Comparison of ENCODE assay signal across 15 mouse cellular contexts in genomic region chr1:126470883-126471282, GRCm38 (mm10).
A peak's percentile ranks its signal among the peaks of the same experiment; 100 is the strongest.
DNase-seq lines count a peak whose midpoint lies in the region; ATAC-seq and TF ChIP-seq lines count a peak whose summit lies in the region.
"Had no signal": no experiment of that assay in that cellular context is flagged by ENCODE, and none has a peak within 500 bp of the region (broad histone marks: within the 10 kb centered on the region; RNA-seq: fewer than 3 reads in every experiment).

No protein-coding gene starts in this region.

- WGBS in heart, embryonic 15.5 days: 58% methylated on average over 2 of the region's 2 CpGs
- WGBS in kidney, postnatal 0 days: 46% methylated on average over 2 of the region's 2 CpGs
- 41% methylated on average over 2 of the region's 2 CpGs for WGBS in intestine, embryonic 16.5 days

- H3K36me3 ChIP-seq in heart, embryonic 15.5 days: no peaks in the 10 kb centered on the region
- no peaks in the 10 kb centered on the region for H3K36me3 ChIP-seq in kidney, postnatal 0 days (ENCODE audit: insufficient read depth, low read length)
- H3K36me3 ChIP-seq in intestine, embryonic 16.5 days (ENCODE audit: control insufficient read depth, insufficient read depth, low read length): no peaks in the 10 kb centered on the region
- H3K36me3 ChIP-seq: embryonic facial prominence, embryonic 12.5 days; heart, embryonic 10.5 days; limb, embryonic 12.5 days had no signal

- H3K9me3 ChIP-seq in heart, embryonic 15.5 days (replicated peaks): no peaks in the 10 kb centered on the region
- no peaks in the 10 kb centered on the region for H3K9me3 ChIP-seq in kidney, postnatal 0 days (replicated peaks; ENCODE audit: low read length)
- H3K9me3 ChIP-seq in intestine, embryonic 16.5 days (ENCODE audit: control insufficient read depth, low read length): no peaks in the 10 kb centered on the region
- H3K9me3 ChIP-seq: embryonic facial prominence, embryonic 12.5 days; heart, embryonic 10.5 days; limb, embryonic 12.5 days had no signal

- no peak overlapping the region for H3K4me2 ChIP-seq in heart, embryonic 15.5 days
- no peak overlapping the region for H3K4me2 ChIP-seq in kidney, postnatal 0 days (ENCODE audit: low read length)
- H3K4me2 ChIP-seq in intestine, embryonic 16.5 days (ENCODE audit: low read depth, low read length): no peak overlapping the region
- H3K4me2 ChIP-seq: embryonic facial prominence, embryonic 12.5 days; limb, embryonic 12.5 days had no signal

- DNase-seq in heart, postnatal 25 days (ENCODE audit: low spot score): no peak
- peak; percentile 58 for DNase-seq in kidney, postnatal 0 days (ENCODE audit: low spot score)
- DNase-seq in kidney, adult 11 months: no peak
- DNase-seq in lung, postnatal 10 days: peak; percentile 13
- DNase-seq in lung, postnatal 36 days: no peak
- no peak for DNase-seq in left cerebral cortex, adult 11 months (ENCODE audit: low spot score)
- DNase-seq: heart, postnatal 4 days; kidney, adult 18-20 months; thymus, adult 2 months had no signal

- H3K27ac ChIP-seq in heart, embryonic 15.5 days: 0 out of 2 replicates have a peak overlapping the region, but pooled peaks have one; percentile 20
- peak overlapping the region; percentile 50; the same call in 1 of the 2 replicates for H3K27ac ChIP-seq in kidney, postnatal 0 days
- peak overlapping the region; percentile 58; the same call in 1 of the 2 replicates for H3K27ac ChIP-seq in intestine, embryonic 16.5 days (ENCODE audit: low read length)
- H3K27ac ChIP-seq: embryonic facial prominence, embryonic 12.5 days; heart, embryonic 10.5 days; limb, embryonic 12.5 days had no signal

- no peaks in the 10 kb centered on the region; the same call in 1 of the 2 replicates for H3K4me1 ChIP-seq in heart, embryonic 15.5 days (replicated peaks)
- H3K4me1 ChIP-seq in kidney, postnatal 0 days (replicated peaks; ENCODE audit: insufficient read depth, low read length): no peaks in the 10 kb centered on the region
- H3K4me1 ChIP-seq in intestine, embryonic 16.5 days (ENCODE audit: control insufficient read depth, insufficient read depth, low read length): no peaks in the 10 kb centered on the region
- H3K4me1 ChIP-seq: embryonic facial prominence, embryonic 12.5 days; limb, embryonic 12.5 days had no signal

- no peak for ATAC-seq in heart, embryonic 15.5 days (replicated peaks; ENCODE audit: insufficient number of reproducible peaks, insufficient read depth, low FRiP score, low read depth)
- ATAC-seq in kidney, postnatal 0 days (replicated peaks; ENCODE audit: low FRiP score, low read depth): no peak
- ATAC-seq in intestine, embryonic 16.5 days: peak; percentile 52

- intact Hi-C loops in heart, postnatal 25 days (cut with DNase I): no loop called here

- H3K4me3 ChIP-seq in heart, embryonic 15.5 days: no peak overlapping the region
- H3K4me3 ChIP-seq in kidney, postnatal 0 days (replicated peaks; ENCODE audit: low read depth, low read length): no peak overlapping the region
- no peak overlapping the region for H3K4me3 ChIP-seq in intestine, embryonic 16.5 days (ENCODE audit: low read length)
- H3K4me3 ChIP-seq: embryonic facial prominence, embryonic 12.5 days; heart, embryonic 10.5 days; limb, embryonic 12.5 days had no signal

- no peaks in the 10 kb centered on the region for H3K27me3 ChIP-seq in heart, embryonic 15.5 days
- H3K27me3 ChIP-seq in kidney, postnatal 0 days (ENCODE audit: insufficient read depth, low read length): no peaks in the 10 kb centered on the region
- no peaks in the 10 kb centered on the region for H3K27me3 ChIP-seq in intestine, embryonic 16.5 days (replicated peaks; ENCODE audit: control insufficient read depth, insufficient read depth, low read length)
- H3K27me3 ChIP-seq: CH12.LX; embryonic facial prominence, embryonic 12.5 days; limb, embryonic 12.5 days had no signal

- no peak for TF ChIP-seq CTCF in kidney, postnatal 0 days (IDR thresholded peaks at IDR 0.05; ENCODE audit: low read depth)

- H3K9ac ChIP-seq in heart, embryonic 15.5 days: no peak overlapping the region
- H3K9ac ChIP-seq in kidney, postnatal 0 days (ENCODE audit: low read depth, low read length): no peak overlapping the region
- H3K9ac ChIP-seq in intestine, embryonic 16.5 days (ENCODE audit: low read depth, low read length): no peak overlapping the region
- H3K9ac ChIP-seq: embryonic facial prominence, embryonic 12.5 days; limb, embryonic 12.5 days had no signal

Comparison
In these comparisons a context has a peak if more than half of its experiments do, and no peak if none do; other contexts are left out.
1. DNase-seq: peak in kidney, postnatal 0 days (single experiment) and lung, postnatal 10 days (single experiment); none in heart, postnatal 25 days (single experiment), kidney, adult 11 months (single experiment), lung, postnatal 36 days (single experiment) and left cerebral cortex, adult 11 months (single experiment).
2. Peak in every context shown above with its lines, with median percentiles within 50 percentile points of each other: H3K27ac ChIP-seq.